Mouse (Mus musculus): Measurements from ENCODE around the gene Smarcb1. TPM values are rescaled to one million over a fixed set of nuclear protein-coding genes. Genes with fewer than 3 reads are reported as not detected.

The Smarcb1 gene
- polyA plus RNA-seq, 1 experiment: 71.1 TPM

DNA sequence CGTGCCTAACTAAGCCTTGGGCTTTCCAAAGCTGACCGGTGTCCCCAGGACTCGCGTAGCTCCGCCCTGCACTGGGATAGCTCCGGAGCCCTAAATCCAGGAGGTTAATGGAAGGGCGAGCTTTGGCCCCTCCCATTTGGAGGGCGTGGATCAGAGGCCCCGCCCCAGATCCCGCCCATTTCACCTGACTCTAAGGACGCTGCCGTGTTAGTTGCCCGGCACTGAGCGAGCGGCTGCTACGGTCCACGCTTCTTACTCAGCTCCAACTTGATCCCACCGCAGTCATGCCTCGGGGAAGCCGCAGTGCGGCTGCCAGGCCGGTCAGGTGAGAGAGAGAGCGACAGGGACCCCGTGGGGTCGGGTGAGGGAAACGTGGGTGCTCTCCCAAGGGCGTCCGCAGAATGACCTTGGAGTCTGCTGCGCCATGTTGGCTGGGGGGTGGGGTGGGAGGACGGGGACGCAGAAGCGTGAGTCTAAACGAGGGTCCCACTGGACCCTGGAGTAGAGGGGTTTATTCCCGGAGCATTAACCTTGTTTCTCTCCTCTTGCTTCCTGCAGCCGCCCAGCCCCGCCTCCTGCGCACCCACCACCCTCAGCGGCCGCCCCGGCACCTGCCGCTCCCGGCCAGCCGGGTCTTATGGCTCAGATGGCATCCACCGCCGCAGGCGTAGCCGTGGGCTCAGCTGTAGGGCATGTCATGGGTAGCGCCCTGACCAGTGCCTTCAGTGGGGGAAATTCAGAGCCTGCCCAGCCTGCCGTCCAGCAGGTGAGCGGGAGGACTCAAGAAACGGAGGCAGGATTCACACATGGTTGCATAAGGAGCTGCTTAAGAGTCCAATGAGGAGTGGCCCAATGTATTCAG is 14.5 kb upstream of the Smarcb1 start, which contains the start of gene Mmp11:
Mmp11 (minus strand) TSS at position 817 of the 862 bp plus-strand sequence.
- Histone ChIP-seq H3K9me3 (replicated peaks; ENCODE audit: control insufficient read depth, insufficient read depth, low read length, poor library complexity, severe bottlenecking) (no peaks in the 10 kb centered on the region), H3K9ac (ENCODE audit: low read depth, poor library complexity, severe bottlenecking) (peak within 1 kb of the TSS; percentile 89), H3K27ac (ENCODE audit: insufficient read depth, low read length) (peak within 1 kb of the TSS; percentile 93), H3K27me3 (ENCODE audit: control insufficient read depth, insufficient read depth, low read length, poor library complexity, severe bottlenecking) (no peaks in the 10 kb centered on the region), H3K36me3 (ENCODE audit: control insufficient read depth, insufficient read depth, low read length, poor library complexity, severe bottlenecking) (peaks cover 12% of the 10 kb centered on the region; the same call in 1 of the 2 replicates), H3K4me3 (ENCODE audit: low read depth, low read length) (peak within 1 kb of the TSS; percentile 99), H3K4me1 (ENCODE audit: control insufficient read depth, insufficient read depth, low read length) (peaks cover 7% of the 10 kb centered on the region)
- TF ChIP-seq EP300 (IDR thresholded peaks at IDR 0.05; ENCODE audit: insufficient read depth, low read depth, low read length): peak; percentile 20; the same call in 1 of the 2 replicates
- TF ChIP-seq CTCF (IDR thresholded peaks at IDR 0.05; ENCODE audit: low read depth, low read length): no peak
- TF ChIP-seq POLR2A (IDR thresholded peaks at IDR 0.05; ENCODE audit: insufficient read depth, low read length): peak; percentile 95

DNA sequence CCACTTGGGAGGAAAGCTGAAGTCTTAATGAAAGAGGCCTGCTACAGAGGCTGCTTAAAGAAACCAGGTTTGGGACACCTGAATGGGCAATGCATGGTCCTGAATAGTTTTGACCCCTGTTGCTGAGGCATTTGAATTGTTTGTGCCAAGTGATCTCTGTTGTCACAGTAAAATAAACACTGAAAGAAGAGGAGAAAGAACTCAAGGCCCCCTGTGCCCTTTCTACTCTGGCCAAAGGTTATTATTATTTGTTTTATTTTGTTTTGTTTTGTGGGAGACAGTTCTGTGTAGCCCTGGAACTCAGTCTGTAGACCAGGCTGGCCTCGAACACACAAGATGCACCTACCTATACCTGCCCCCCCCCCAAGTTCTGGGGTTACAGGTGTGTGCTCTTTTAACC is 13.6 kb upstream of the Smarcb1 start:
- Histone ChIP-seq H3K9ac (ENCODE audit: low read depth, poor library complexity, severe bottlenecking) (peak overlapping the region; percentile 29; the same call in 1 of the 2 replicates), H3K9me3 (replicated peaks; ENCODE audit: control insufficient read depth, insufficient read depth, low read length, poor library complexity, severe bottlenecking) (no peaks in the 10 kb centered on the region), H3K4me1 (ENCODE audit: control insufficient read depth, insufficient read depth, low read length) (peaks cover 8% of the 10 kb centered on the region), H3K4me3 (ENCODE audit: low read depth, low read length) (no peak overlapping the region; the same call in 1 of the 2 replicates), H3K27ac (ENCODE audit: insufficient read depth, low read length) (no peak overlapping the region), H3K36me3 (ENCODE audit: control insufficient read depth, insufficient read depth, low read length, poor library complexity, severe bottlenecking) (peaks cover 12% of the 10 kb centered on the region; the same call in 1 of the 2 replicates), H3K27me3 (ENCODE audit: control insufficient read depth, insufficient read depth, low read length, poor library complexity, severe bottlenecking) (no peaks in the 10 kb centered on the region)
- TF ChIP-seq EP300 (IDR thresholded peaks at IDR 0.05; ENCODE audit: insufficient read depth, low read depth, low read length) (no peak), POLR2A (IDR thresholded peaks at IDR 0.05; ENCODE audit: insufficient read depth, low read length) (no peak), CTCF (IDR thresholded peaks at IDR 0.05; ENCODE audit: low read depth, low read length) (no peak)

DNA sequence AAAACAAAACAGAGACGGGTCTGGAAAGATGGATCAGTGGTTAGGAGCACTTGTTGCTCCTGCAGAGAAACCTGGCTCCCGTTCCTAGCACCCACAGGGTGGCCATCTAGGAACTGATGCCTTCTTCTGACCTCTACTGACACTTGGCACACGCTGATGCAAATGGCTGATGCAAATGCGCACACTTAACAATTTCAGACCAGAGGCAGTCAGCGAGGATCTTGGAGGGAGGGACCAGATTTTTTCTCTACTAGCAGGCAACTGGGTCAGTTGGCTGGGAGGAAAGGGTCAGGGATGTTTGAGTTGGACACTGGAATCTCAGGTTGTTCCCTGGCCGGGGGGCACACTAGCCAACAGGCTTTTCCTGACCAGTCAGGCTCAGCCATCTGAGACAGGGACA is 11.5 kb upstream of the Smarcb1 start, which contains the start of gene Chchd10:
Chchd10 (plus strand) TSS at position 240 of the 400 bp plus-strand sequence.
- Histone ChIP-seq H3K9me3 (replicated peaks; ENCODE audit: control insufficient read depth, insufficient read depth, low read length, poor library complexity, severe bottlenecking) (no peaks in the 10 kb centered on the region), H3K36me3 (ENCODE audit: control insufficient read depth, insufficient read depth, low read length, poor library complexity, severe bottlenecking) (peaks cover 9% of the 10 kb centered on the region), H3K9ac (ENCODE audit: low read depth, poor library complexity, severe bottlenecking) (peak within 1 kb of the TSS; percentile 73), H3K27me3 (ENCODE audit: control insufficient read depth, insufficient read depth, low read length, poor library complexity, severe bottlenecking) (no peaks in the 10 kb centered on the region), H3K4me1 (ENCODE audit: control insufficient read depth, insufficient read depth, low read length) (peaks cover 8% of the 10 kb centered on the region), H3K4me3 (ENCODE audit: low read depth, low read length) (peak within 1 kb of the TSS; percentile 76), H3K27ac (ENCODE audit: insufficient read depth, low read length) (peak within 1 kb of the TSS; percentile 77)
- TF ChIP-seq CTCF (IDR thresholded peaks at IDR 0.05; ENCODE audit: low read depth, low read length): no peak
- TF ChIP-seq EP300 (IDR thresholded peaks at IDR 0.05; ENCODE audit: insufficient read depth, low read depth, low read length): 0 out of 2 replicates have a peak, but pooled peaks have one; percentile 27

DNA sequence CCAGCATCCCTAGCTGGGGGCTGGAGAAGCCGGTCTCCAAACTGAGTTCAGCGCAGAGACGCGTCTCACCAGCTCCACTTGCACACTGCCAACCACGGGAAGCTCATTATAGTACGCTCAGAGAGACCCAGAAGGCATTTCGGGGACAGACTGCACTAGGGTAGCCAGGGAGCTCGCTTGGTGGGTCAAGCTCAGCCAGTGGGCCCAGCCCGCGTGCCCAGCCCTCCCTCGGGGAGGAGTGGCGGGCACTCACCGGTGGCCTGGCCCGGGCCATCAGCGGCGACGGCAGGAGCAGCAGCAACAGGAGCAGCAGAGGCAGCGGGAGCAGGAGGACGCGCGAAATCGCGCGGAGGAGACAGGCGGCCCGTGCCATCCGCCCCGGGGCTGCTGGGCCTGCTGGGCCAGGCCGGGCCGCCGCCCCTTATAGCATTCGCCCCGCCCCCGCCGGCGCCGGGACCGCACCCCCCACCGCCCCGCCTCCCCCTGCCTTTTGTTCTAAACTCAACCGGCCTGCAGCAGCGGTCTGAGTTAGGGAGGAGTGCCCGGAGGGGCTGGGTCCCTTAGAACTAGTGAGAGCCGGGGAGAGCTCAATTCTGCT is 10.8 kb upstream of the Smarcb1 start:
- TF ChIP-seq POLR2A (IDR thresholded peaks at IDR 0.05; ENCODE audit: insufficient read depth, low read length) (no peak), EP300 (IDR thresholded peaks at IDR 0.05; ENCODE audit: insufficient read depth, low read depth, low read length) (0 out of 2 replicates have a peak, but pooled peaks have one; percentile 53)
- H3K4me1 ChIP-seq (ENCODE audit: control insufficient read depth, insufficient read depth, low read length): peaks cover 8% of the 10 kb centered on the region
- H3K27ac ChIP-seq (ENCODE audit: insufficient read depth, low read length): peak overlapping the region; percentile 77
- H3K9me3 ChIP-seq (replicated peaks; ENCODE audit: control insufficient read depth, insufficient read depth, low read length, poor library complexity, severe bottlenecking): no peaks in the 10 kb centered on the region
- H3K36me3 ChIP-seq (ENCODE audit: control insufficient read depth, insufficient read depth, low read length, poor library complexity, severe bottlenecking): peaks cover 12% of the 10 kb centered on the region
- H3K27me3 ChIP-seq (ENCODE audit: control insufficient read depth, insufficient read depth, low read length, poor library complexity, severe bottlenecking): no peaks in the 10 kb centered on the region
- peak overlapping the region; percentile 76 for H3K4me3 ChIP-seq (ENCODE audit: low read depth, low read length)
- H3K9ac ChIP-seq (ENCODE audit: low read depth, poor library complexity, severe bottlenecking): peak overlapping the region; percentile 73

DNA sequence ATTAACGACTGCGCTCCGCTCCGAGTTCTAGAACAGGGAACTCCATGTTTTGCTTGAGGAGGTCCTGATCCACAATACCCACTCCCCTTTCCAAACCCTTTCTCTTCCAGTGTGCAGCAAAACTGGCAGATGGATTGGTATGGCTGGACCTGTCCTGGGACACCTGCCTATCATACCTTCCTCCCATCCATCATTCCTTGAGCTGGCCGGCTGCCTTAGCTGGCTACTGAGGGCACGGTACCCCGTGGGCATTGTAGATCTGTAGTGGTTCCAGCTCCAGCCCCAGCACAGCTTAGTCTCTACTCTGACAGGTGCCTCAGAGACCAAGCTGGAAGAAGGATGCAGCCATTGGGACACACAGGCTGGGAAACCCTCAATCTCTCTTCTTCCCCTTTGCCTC is 9.9 kb upstream of the Smarcb1 start:
- H3K4me1 ChIP-seq (ENCODE audit: control insufficient read depth, insufficient read depth, low read length): peaks cover 8% of the 10 kb centered on the region
- H3K27me3 ChIP-seq (ENCODE audit: control insufficient read depth, insufficient read depth, low read length, poor library complexity, severe bottlenecking): no peaks in the 10 kb centered on the region
- H3K4me3 ChIP-seq (ENCODE audit: low read depth, low read length): peak overlapping the region; percentile 76
- no peak overlapping the region for H3K27ac ChIP-seq (ENCODE audit: insufficient read depth, low read length)
- peak overlapping the region; percentile 73 for H3K9ac ChIP-seq (ENCODE audit: low read depth, poor library complexity, severe bottlenecking)
- no peak for TF ChIP-seq EP300 (IDR thresholded peaks at IDR 0.05; ENCODE audit: insufficient read depth, low read depth, low read length)
- TF ChIP-seq CTCF (IDR thresholded peaks at IDR 0.05; ENCODE audit: low read depth, low read length): no peak
- TF ChIP-seq POLR2A (IDR thresholded peaks at IDR 0.05; ENCODE audit: insufficient read depth, low read length): no peak
- H3K9me3 ChIP-seq (replicated peaks; ENCODE audit: control insufficient read depth, insufficient read depth, low read length, poor library complexity, severe bottlenecking): no peaks in the 10 kb centered on the region
- peaks cover 15% of the 10 kb centered on the region for H3K36me3 ChIP-seq (ENCODE audit: control insufficient read depth, insufficient read depth, low read length, poor library complexity, severe bottlenecking)
